Mouse (Mus musculus): ENCODE results near the gene Gm49601.

The Gm49601 gene

GRCm38 (mm10) chr16:18626376-18626878 is at the start of gene Gm49601:
Gene Gm49601 (minus strand): TSS chr16:18626427.
- peak; percentile 58 for DNase-seq (ENCODE audit: low spot score)

- DNase-seq (ENCODE audit: low spot score), result no peak
Observed at GRCm38 (mm10) chr16:18673005-18673404, 46.8 kb upstream of the Gm49601 start.

- no peak for DNase-seq (ENCODE audit: low spot score)
Observed at GRCm38 (mm10) chr16:18672027-18672426, 45.8 kb upstream of the Gm49601 start.

- DNase-seq (ENCODE audit: low spot score), result no peak
Observed at GRCm38 (mm10) chr16:18669914-18670313, 43.7 kb upstream of the Gm49601 start.

- DNase-seq (ENCODE audit: low spot score), result no peak
Observed at GRCm38 (mm10) chr16:18658597-18658996, 32.4 kb upstream of the Gm49601 start.

- no peak for DNase-seq (ENCODE audit: low spot score)
Observed at GRCm38 (mm10) chr16:18655372-18656098, 29.3 kb upstream of the Gm49601 start.

GRCm38 (mm10) chr16:18653290-18654160 is 27.3 kb upstream of the Gm49601 start:
- no peak for DNase-seq (ENCODE audit: low spot score)

- DNase-seq (ENCODE audit: low spot score), result no peak
Observed at GRCm38 (mm10) chr16:18649126-18649525, 22.9 kb upstream of the Gm49601 start.

GRCm38 (mm10) chr16:18645329-18645728 is 19.1 kb upstream of the Gm49601 start:
- no peak for DNase-seq (ENCODE audit: low spot score)

- DNase-seq (ENCODE audit: low spot score), result no peak
Observed at GRCm38 (mm10) chr16:18644485-18644884, 18.3 kb upstream of the Gm49601 start.

- no peak for DNase-seq (ENCODE audit: low spot score)
Observed at GRCm38 (mm10) chr16:18643406-18643998, 17.3 kb upstream of the Gm49601 start.

- no peak for DNase-seq (ENCODE audit: low spot score)
Observed at GRCm38 (mm10) chr16:18642897-18643296, 16.7 kb upstream of the Gm49601 start.

GRCm38 (mm10) chr16:18642291-18642690 is 16.1 kb upstream of the Gm49601 start:
- no peak for DNase-seq (ENCODE audit: low spot score)

GRCm38 (mm10) chr16:18639382-18639929 is 13.2 kb upstream of the Gm49601 start:
- DNase-seq (ENCODE audit: low spot score), result no peak

GRCm38 (mm10) chr16:18638396-18638795 is 12.2 kb upstream of the Gm49601 start:
- no peak for DNase-seq (ENCODE audit: low spot score)

GRCm38 (mm10) chr16:18636804-18637203 is 10.6 kb upstream of the Gm49601 start:
- no peak for DNase-seq (ENCODE audit: low spot score)

- no peak for DNase-seq (ENCODE audit: low spot score)
Observed at GRCm38 (mm10) chr16:18636401-18636800, 10.2 kb upstream of the Gm49601 start.

GRCm38 (mm10) chr16:18633333-18633732 is 7.1 kb upstream of the Gm49601 start:
- no peak for DNase-seq (ENCODE audit: low spot score)

- no peak for DNase-seq (ENCODE audit: low spot score)
Observed at GRCm38 (mm10) chr16:18632816-18633215, 6.6 kb upstream of the Gm49601 start.

GRCm38 (mm10) chr16:18632059-18632458 is 5.8 kb upstream of the Gm49601 start:
- no peak for DNase-seq (ENCODE audit: low spot score)

- no peak for DNase-seq (ENCODE audit: low spot score)
Observed at GRCm38 (mm10) chr16:18631141-18631540, 4.9 kb upstream of the Gm49601 start.

GRCm38 (mm10) chr16:18630291-18630690 is 4.1 kb upstream of the Gm49601 start:
- DNase-seq (ENCODE audit: low spot score), result no peak

Data from c-Kit-positive CD71-positive TER-119-positive erythroid progenitor cells, embryonic 14.5 days (primary cell).